Mouse (Mus musculus) MEL (cell line): ENCODE measurements at regions not wholly inside any gene's neighbourhood (a gene's known extent, or its start where the extent isn't known, plus 50 kb on each side); places are given as distances from the start of the nearest gene placed in this dataset.

Experiments
- DNase-seq: peaks from one replicate; pipeline ENCODE4 v3.0.0; 2011; ENCODE audit warnings: low read depth, low spot score
- H3K27ac ChIP-seq: 2 replicates; pipeline ENCODE4 v1.5.1; 2012; ENCODE audit warnings: low read depth, mild to moderate bottlenecking, control low read depth, low read length, moderate library complexity; ENCODE audit not compliant: control insufficient read depth
- H3K27me3 ChIP-seq, 2 experiments: fragments of 150-350 bp in 1 of 2; sonication (generic) in 1 of 2; 2 replicates each; pipeline ENCODE4 v1.6.1; 2012; ENCODE audit warnings: low read length in 2 of 2, mild to moderate bottlenecking in 2 of 2, improper control_type of control experiment in 1 of 2, moderate library complexity in 1 of 2; ENCODE audit not compliant: insufficient read depth in 2 of 2, control insufficient read depth in 1 of 2
- H3K36me3 ChIP-seq, 2 experiments: 2 replicates each; pipeline ENCODE4 v1.6.1; 2012 to 2014; ENCODE audit warnings: low read length in 2 of 2, improper control_type of control experiment in 1 of 2, inconsistent platforms in 1 of 2, mild to moderate bottlenecking in 1 of 2; ENCODE audit not compliant: insufficient read depth in 2 of 2, control insufficient read depth in 1 of 2
- H3K4me1 ChIP-seq, 2 experiments: fragments of 150-350 bp in 1 of 2; sonication (generic) in 1 of 2; 2 replicates each; pipeline ENCODE4 v1.6.1; 2012; ENCODE audit warnings: low read length in 2 of 2, improper control_type of control experiment in 1 of 2, mild to moderate bottlenecking in 1 of 2; ENCODE audit not compliant: insufficient read depth in 2 of 2, control insufficient read depth in 1 of 2
- H3K4me3 ChIP-seq, 2 experiments: fragments of 150-350 bp in 1 of 2; sonication (generic) in 1 of 2; 2 replicates each; pipeline ENCODE4 v1.5.1; 2012; ENCODE audit warnings: low read depth in 2 of 2, low read length in 2 of 2, mild to moderate bottlenecking in 2 of 2, moderate library complexity in 2 of 2, control low read depth in 1 of 2, improper control_type of control experiment in 1 of 2; ENCODE audit not compliant: control insufficient read depth in 1 of 2, insufficient read depth in 1 of 2
- H3K79me2 ChIP-seq: 2 replicates; pipeline ENCODE4 v1.6.1; 2012; ENCODE audit warnings: mild to moderate bottlenecking, low read length, moderate library complexity; ENCODE audit not compliant: control insufficient read depth, poor library complexity, insufficient read depth
- H3K9ac ChIP-seq: 2 replicates; pipeline ENCODE4 v1.6.1; 2012; ENCODE audit warnings: low read depth, mild to moderate bottlenecking, control low read depth, low read length, moderate library complexity; ENCODE audit not compliant: control insufficient read depth, poor library complexity, severe bottlenecking
- H3K9me3 ChIP-seq: fragments of 150-350 bp; sonication (generic); replicated peaks from 2 replicates; pipeline ENCODE4 v1.6.1; 2012; ENCODE audit warnings: mild to moderate bottlenecking, low read length, improper control_type of control experiment, moderate library complexity; ENCODE audit not compliant: insufficient read depth
- BHLHE40 ChIP-seq: IDR thresholded peaks from 2 replicates; pipeline ENCODE4 v1.6.1; 2012; ENCODE audit warnings: low read depth, mild to moderate bottlenecking, inconsistent platforms, low read length, improper control_type of control experiment, borderline replicate concordance
- CHD1 ChIP-seq: IDR thresholded peaks from 2 replicates; pipeline ENCODE4 v1.6.1; 2012; ENCODE audit warnings: low read depth, mild to moderate bottlenecking, inconsistent platforms, low read length, improper control_type of control experiment
- CTCF ChIP-seq, 3 experiments: IDR thresholded peaks in 2 of 3; conservative IDR thresholded peaks in 1 of 3; 2 replicates each; pipeline ENCODE4 v1.5.1; 2011 to 2012; ENCODE audit warnings: low read length in 3 of 3, low read depth in 2 of 3, mild to moderate bottlenecking in 2 of 3, improper control_type of control experiment in 1 of 3, inconsistent platforms in 1 of 3, mixed read lengths in 1 of 3, moderate library complexity in 1 of 3; ENCODE audit not compliant: control insufficient read depth in 1 of 3, insufficient read depth in 1 of 3, poor library complexity in 1 of 3, severe bottlenecking in 1 of 3
- ELF1 ChIP-seq: IDR thresholded peaks from 2 replicates; pipeline ENCODE4 v1.6.1; 2014; ENCODE audit warnings: low read depth, mild to moderate bottlenecking, inconsistent platforms, low read length, improper control_type of control experiment, moderate library complexity
- EP300 ChIP-seq, 2 experiments: IDR thresholded peaks; 2 replicates each; pipeline ENCODE4 v1.6.1; 2011; ENCODE audit warnings: improper control_type of control experiment in 2 of 2, low read length in 2 of 2, low read depth in 1 of 2, mild to moderate bottlenecking in 1 of 2
- ETS1 ChIP-seq: IDR thresholded peaks from 2 replicates; pipeline ENCODE4 v1.6.1; 2012; ENCODE audit warnings: low read depth, mild to moderate bottlenecking, inconsistent platforms, low read length, improper control_type of control experiment, moderate library complexity
- GABPA ChIP-seq: IDR thresholded peaks from 2 replicates; pipeline ENCODE4 v1.6.1; 2012; ENCODE audit warnings: low read depth, mild to moderate bottlenecking, inconsistent platforms, low read length, improper control_type of control experiment, moderate library complexity
- GATA1 ChIP-seq: IDR thresholded peaks from 2 replicates; pipeline ENCODE4 v1.6.1; 2011; ENCODE audit warnings: low read depth, low read length, improper control_type of control experiment
- HCFC1 ChIP-seq: IDR thresholded peaks from 2 replicates; pipeline ENCODE4 v1.6.1; 2012; ENCODE audit warnings: low read depth, mild to moderate bottlenecking, inconsistent platforms, low read length, improper control_type of control experiment, moderate library complexity
- KAT2A ChIP-seq: conservative IDR thresholded peaks from 2 replicates; pipeline ENCODE4 v1.6.1; 2012; ENCODE audit warnings: low read depth, low read length, improper control_type of control experiment, inconsistent platforms
- MAX ChIP-seq: IDR thresholded peaks from 2 replicates; pipeline ENCODE4 v1.6.1; 2011; ENCODE audit warnings: low read length, improper control_type of control experiment
- MAZ ChIP-seq: IDR thresholded peaks from 2 replicates; pipeline ENCODE4 v1.6.1; 2012; ENCODE audit warnings: low read depth, mild to moderate bottlenecking, inconsistent platforms, low read length, improper control_type of control experiment
- MEF2A ChIP-seq: IDR thresholded peaks from 2 replicates; pipeline ENCODE4 v1.6.1; 2014; ENCODE audit warnings: low read depth, mild to moderate bottlenecking, inconsistent platforms, low read length, improper control_type of control experiment; ENCODE audit not compliant: poor library complexity, insufficient replicate concordance, severe bottlenecking; ENCODE audit errors: extremely low read depth
- POLR2AphosphoS2 ChIP-seq: IDR thresholded peaks from 2 replicates; pipeline ENCODE4 v1.6.1; 2011; ENCODE audit warnings: low read length, improper control_type of control experiment
- POLR2AphosphoS5 ChIP-seq: IDR thresholded peaks from 2 replicates; pipeline ENCODE4 v1.6.1; 2012; ENCODE audit warnings: low read depth, borderline replicate concordance, mild to moderate bottlenecking, inconsistent platforms, low read length, moderate library complexity, mixed read lengths
- RAD21 ChIP-seq: IDR thresholded peaks from 2 replicates; pipeline ENCODE4 v1.6.1; 2011; ENCODE audit warnings: mild to moderate bottlenecking, low read depth, low read length, improper control_type of control experiment
- RCOR1 ChIP-seq: IDR thresholded peaks from 2 replicates; pipeline ENCODE4 v1.6.1; 2012; ENCODE audit warnings: low read depth, mild to moderate bottlenecking, inconsistent platforms, low read length, improper control_type of control experiment
- SIN3A ChIP-seq: IDR thresholded peaks from 2 replicates; pipeline ENCODE4 v1.6.1; 2012; ENCODE audit warnings: low read length, improper control_type of control experiment, inconsistent platforms
- SMC3 ChIP-seq: IDR thresholded peaks from 2 replicates; pipeline ENCODE4 v1.6.1; 2011; ENCODE audit warnings: low read depth, low read length, improper control_type of control experiment
- TBP ChIP-seq: IDR thresholded peaks from 2 replicates; pipeline ENCODE4 v1.8.0; 2011; ENCODE audit warnings: low read depth, low read length, improper control_type of control experiment
- ZC3H11A ChIP-seq: IDR thresholded peaks from 2 replicates; pipeline ENCODE4 v1.6.1; 2012; ENCODE audit warnings: low read depth, mild to moderate bottlenecking, inconsistent platforms, low read length, improper control_type of control experiment
- ZMIZ1 ChIP-seq: IDR thresholded peaks from 2 replicates; pipeline ENCODE4 v1.6.1; 2012; ENCODE audit warnings: low read depth, mild to moderate bottlenecking, inconsistent platforms, low read length, improper control_type of control experiment, moderate library complexity

GRCm38 (mm10) chr15:21836110-21836509 is 712.7 kb upstream of the Cdh18 start:
- TF ChIP-seq SIN3A, result no peak
- no peak for TF ChIP-seq KAT2A
- no peak for TF ChIP-seq POLR2AphosphoS2
- no peak for TF ChIP-seq ETS1
- no peak for TF ChIP-seq RCOR1
- TF ChIP-seq, all 39 proteins: peak for 0
- no peak overlapping the region for H3K4me3 ChIP-seq
- H3K36me3 ChIP-seq, result peaks cover 0 to 10% of the 10 kb centered on the region in 2 experiments; a peak in 2 of 4 replicates
- no peak overlapping the region for H3K27ac ChIP-seq
- no peak overlapping the region for H3K9ac ChIP-seq
- H3K79me2 ChIP-seq, result no peaks in the 10 kb centered on the region
- no peak for DNase-seq
- H3K27me3 ChIP-seq, result no peaks in the 10 kb centered on the region
- peaks cover 0 to 5% of the 10 kb centered on the region in 2 experiments; a peak in 2 of 4 replicates for H3K4me1 ChIP-seq
- H3K9me3 ChIP-seq, result no peaks in the 10 kb centered on the region

GRCm38 (mm10) chr15:21858540-21858939 is 690.3 kb upstream of the Cdh18 start:
- DNase-seq, result no peak
- Histone ChIP-seq H3K79me2 (no peaks in the 10 kb centered on the region), H3K4me3 (no peak overlapping the region), H3K27ac (no peak overlapping the region), H3K36me3 (no peaks in the 10 kb centered on the region), H3K27me3 (no peaks in the 10 kb centered on the region), H3K9ac (no peak overlapping the region), H3K4me1 (no peaks in the 10 kb centered on the region), H3K9me3 (no peaks in the 10 kb centered on the region)
- TF ChIP-seq SMC3, result no peak
- no peak for TF ChIP-seq RAD21
- TF ChIP-seq TBP, result no peak
- no peak for TF ChIP-seq CHD1
- TF ChIP-seq CTCF (IDR thresholded peaks at IDR 0.05 in 2 of 3, conservative IDR thresholded peaks at IDR 0.05 in 1 of 3; ENCODE audit: control insufficient read depth in 1 of 3, insufficient read depth in 1 of 3, low read depth in 2 of 3, low read length in 3 of 3, poor library complexity in 1 of 3, severe bottlenecking in 1 of 3), result no peak
- TF ChIP-seq ZC3H11A, result no peak
- no peak for TF ChIP-seq BHLHE40
- TF ChIP-seq ZMIZ1, result no peak
- no peak for TF ChIP-seq MAZ
- no peak for TF ChIP-seq HCFC1
- no peak for TF ChIP-seq MEF2A
- no peak for TF ChIP-seq GABPA
- no peak for TF ChIP-seq MAX
- TF ChIP-seq RCOR1, result no peak
- TF ChIP-seq EP300 (IDR thresholded peaks at IDR 0.05; ENCODE audit: low read depth in 1 of 2, low read length in 2 of 2), result no peak
- TF ChIP-seq GATA1, result no peak
- TF ChIP-seq KAT2A, result no peak
- TF ChIP-seq POLR2AphosphoS5, result no peak
- no peak for TF ChIP-seq ELF1
